Mouse (Mus musculus) cerebellum, adult 2 months (tissue): ENCODE results near the gene Gm21992.

Source experiments
- CTCF ChIP-seq: fragments of 200-500 bp; IDR thresholded peaks from 2 replicates; pipeline ENCODE4 v1.5.1; 2011; ENCODE audit warnings: low read depth, mild to moderate bottlenecking, control low read depth, low read length, moderate library complexity, borderline replicate concordance; ENCODE audit not compliant: insufficient read depth
- POLR2A ChIP-seq: fragments of 200-500 bp; IDR thresholded peaks from 2 replicates; pipeline ENCODE4 v1.6.1; 2011; ENCODE audit warnings: low read length, control low read depth, borderline replicate concordance; ENCODE audit not compliant: insufficient read depth

GRCm38 (mm10) chr19:4854552-4855469 lies 43.4 kb upstream of the Gm21992 start, which contains the start of gene Ctsf:
- no peak for TF ChIP-seq CTCF
- peak; percentile 71 for TF ChIP-seq POLR2A
